Mouse (Mus musculus) urinary bladder, adult 18-20 months (tissue): Measurements from ENCODE around the gene Olfr424.
A peak's percentile ranks its signal among the peaks of the same experiment; 100 is the strongest.

Source experiments
- DNase-seq, 2 experiments: peaks; one replicate each; pipeline ENCODE4 v3.0.0; 2022; ENCODE audit warnings: low spot score in 2 of 2, mixed read lengths in 2 of 2

Olfr424 gene

DNA sequence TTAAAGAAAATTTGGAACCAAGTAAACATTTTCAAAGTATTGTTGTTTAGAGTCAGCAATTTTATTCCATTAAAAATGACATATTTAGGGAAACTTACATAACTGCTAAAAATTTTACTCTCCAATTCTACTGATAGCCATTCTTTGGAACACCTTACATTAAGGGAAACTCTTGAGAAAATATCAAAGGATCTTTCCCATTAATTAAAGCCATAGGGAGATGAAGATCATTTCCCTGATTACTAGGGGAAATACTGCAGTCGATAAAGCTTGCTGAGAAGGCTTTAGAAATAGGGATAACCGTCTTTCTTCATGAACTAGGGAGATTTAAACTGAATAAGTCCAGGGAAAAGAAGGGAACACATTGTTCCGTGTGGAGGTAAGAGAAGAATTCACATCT is at the start of gene Olfr424:
Olfr424 (plus strand) TSS at position 301 of the 400 bp plus-strand sequence.
- DNase-seq, result no peak

DNA sequence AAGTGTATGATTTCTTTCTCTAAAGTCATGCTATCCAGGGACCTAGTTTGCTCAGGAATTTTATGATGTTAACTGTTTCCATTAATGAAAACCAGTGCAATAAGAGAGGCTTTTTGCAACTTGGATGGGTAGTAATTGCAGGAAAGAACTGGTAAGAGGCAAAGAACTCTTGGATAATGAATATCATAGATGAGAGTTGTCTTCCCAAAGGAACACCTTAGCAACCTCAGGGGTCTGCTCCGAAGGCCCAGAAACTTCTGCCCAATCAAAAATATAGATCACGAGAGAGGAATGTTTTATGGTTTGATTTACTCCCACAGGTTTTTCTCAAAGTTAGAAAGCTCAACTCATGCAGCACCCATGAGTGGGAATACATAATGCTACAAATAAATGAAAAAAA is 47.3 kb upstream of the Olfr424 start, which contains the start of gene Olfr429:
Olfr429 (plus strand) TSS at position 301 of the 400 bp plus-strand sequence.
- DNase-seq, result no peak

DNA sequence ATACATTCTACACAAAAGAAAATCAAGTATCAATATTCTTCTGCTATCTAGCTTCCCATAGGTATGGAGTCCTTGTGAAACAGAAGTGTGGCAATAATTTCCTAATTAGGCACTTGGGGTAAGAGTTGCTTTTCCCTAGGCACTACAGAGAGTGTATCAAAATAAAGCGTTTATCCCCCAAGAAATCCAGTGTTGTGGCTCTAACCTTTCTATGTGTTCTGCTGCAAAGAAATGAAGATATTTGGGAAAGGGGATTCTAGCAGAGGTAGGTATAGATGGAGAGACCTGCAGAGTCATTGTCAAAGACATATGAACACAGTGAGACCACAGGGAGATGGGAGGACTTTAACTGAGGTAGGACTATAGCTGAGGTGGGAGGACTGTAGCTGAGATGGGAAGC is 34.7 kb upstream of the Olfr424 start, which contains the start of gene Olfr427:
Olfr427 (plus strand) TSS at position 301 of the 400 bp plus-strand sequence.
- no peak for DNase-seq

DNA sequence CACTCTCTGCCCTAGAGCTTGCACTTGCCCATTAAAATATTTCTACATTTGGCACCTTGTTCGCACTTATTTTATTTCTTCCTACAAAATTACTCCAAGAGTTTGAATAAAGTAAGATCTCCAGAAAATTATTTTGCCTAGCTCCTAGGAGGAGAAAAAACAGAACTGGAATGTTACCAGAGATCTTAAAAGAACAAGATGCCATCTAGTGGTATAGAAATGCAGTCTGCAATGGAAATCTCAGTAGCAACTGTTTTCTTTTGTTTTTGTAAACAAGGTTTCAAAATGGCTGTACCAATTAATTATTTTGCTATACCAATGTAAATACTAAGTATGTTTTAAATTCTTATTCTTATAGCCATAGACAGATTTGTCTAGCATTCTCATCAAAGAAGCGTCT is 27.6 kb upstream of the Olfr424 start:
- no peak for DNase-seq

DNA sequence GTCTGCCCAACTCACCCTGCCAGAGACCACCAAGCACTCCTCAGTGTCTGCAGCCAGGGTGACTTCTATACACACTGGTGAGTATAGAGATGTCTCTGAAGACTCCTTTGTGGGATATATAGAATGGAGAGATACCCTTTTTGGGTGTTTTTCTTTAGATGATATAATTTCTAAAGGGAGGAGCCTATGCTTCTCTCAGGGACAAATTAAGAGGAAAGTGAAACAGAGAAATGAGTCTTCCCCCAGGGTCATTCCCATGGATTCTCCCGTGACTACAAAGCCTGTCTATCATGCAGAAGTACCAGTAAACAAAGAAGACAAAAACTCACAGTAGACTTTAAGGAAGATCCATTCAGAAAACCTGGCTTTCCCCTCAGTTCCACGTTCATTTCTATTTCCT is 10.3 kb upstream of the Olfr424 start, which contains the start of gene Olfr231:
Olfr231 (minus strand) TSS at position 101 of the 400 bp plus-strand sequence.
- DNase-seq, result no peak

DNA sequence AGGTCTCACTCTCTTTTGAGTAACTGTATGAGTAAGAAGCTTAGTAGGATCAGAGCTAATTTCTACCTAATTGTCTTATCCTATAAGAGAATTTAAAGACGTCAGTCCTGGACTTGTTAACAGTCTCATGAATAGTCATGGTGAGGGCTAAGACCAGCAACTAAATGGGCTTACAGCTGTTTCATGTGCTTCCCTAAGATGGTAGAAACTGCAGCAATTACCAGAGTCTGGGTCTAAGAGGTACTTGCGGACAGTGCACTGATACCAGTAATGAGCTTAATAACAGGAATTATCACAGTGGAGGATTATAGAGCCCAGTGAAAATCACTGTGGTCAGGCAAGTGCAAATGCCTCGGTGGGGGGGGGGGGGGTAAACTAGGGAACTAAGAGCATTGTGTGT is 682 bp downstream of the Olfr424 start:
- DNase-seq, result no peak

DNA sequence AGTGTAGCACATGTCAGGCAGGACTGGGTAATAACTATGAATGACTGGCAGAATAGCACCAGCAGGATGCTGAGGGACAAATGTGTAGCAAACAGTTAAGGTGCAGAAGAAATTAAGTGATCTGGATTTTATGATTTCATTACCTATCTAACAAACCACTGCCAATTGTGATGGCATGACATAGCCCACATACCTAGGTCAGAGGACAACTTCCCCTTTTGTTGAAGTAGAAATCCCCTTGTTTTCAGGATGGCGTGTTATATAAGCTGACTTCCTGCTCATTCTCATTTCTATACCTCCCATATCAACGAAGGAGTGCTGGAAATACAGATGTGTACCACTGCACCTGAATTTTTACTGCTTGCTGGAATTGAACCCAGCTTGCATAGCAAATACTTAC is 10.1 kb downstream of the Olfr424 start:
- no peak for DNase-seq

DNA sequence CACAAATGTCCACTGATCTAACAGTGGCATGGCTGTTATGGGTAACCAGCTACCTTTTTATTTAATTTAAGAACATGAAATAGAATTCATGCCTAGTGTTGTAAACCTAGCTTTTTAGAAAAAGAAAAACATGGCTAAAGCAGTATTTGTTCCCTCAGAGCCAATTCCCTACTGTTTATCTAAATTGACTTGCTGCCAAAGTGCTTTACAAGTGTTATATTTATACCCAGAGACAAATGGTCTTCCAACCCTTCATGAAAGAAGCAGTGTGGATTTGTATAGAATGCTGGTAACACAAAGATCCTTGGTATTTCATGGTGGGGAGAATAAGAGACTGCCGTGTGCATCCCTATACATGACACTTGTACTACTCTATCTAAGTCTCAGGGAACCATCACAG is 15.4 kb downstream of the Olfr424 start:
- DNase-seq, result no peak

DNA sequence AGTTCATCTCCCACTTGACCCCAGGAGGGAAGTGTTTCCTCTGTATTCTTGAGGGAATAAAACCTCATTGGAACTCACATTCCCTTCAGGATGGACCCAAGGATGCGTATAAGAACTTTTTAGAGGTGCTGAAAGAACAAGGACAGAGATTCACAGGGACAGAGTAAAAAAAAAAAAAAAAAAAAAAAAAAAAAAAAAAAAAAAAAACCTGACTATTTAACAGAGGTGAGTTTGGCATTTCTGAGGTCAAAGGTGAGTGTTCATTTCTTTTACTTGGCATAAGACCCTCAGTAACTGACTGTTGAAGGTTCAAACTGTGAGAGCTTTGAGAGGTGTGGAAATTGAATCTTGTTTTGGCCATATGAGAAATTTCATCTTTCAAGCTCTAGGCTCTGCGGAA is 18.0 kb downstream of the Olfr424 start:
- DNase-seq, result no peak

DNA sequence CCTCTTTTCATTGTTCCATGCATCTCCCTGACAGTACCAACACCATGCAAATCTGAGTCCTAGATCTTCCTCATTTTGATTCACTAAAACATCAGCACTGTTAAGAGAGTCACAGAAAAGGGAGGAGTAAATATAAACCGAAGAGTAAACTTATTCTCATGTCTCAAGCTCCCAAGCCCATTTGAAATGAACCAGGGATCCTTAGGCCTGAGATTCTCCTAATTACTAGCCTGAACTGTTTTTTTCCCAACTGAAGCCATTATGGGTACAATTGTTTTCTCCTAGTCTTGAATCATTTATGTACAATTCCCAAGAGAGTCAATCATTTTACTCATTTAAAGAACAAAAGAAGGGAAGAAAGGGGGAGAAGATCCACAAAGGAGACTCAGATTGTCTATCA is 24.0 kb downstream of the Olfr424 start, which contains the start of gene Olfr420:
Olfr420 (plus strand) TSS at position 301 of the 400 bp plus-strand sequence.
- DNase-seq, result no peak

DNA sequence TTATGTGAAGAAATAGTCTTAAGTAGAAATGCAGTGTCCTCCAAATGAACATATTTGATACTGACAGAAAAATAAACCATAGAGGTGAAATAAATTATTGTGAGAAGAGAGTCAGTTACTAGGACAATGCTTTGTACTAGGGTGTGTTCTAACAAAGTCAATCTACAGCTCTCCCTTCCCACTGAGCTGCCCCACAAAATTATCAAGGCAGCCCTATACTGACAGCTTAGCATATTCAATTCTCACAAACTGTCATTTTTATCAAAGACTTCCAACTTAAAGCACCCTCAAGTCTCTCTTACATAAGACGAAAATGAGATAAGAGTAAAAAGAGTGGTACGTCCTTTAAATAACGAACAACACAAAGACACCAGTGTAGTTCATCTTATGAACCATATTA is 26.3 kb downstream of the Olfr424 start:
- no peak for DNase-seq

DNA sequence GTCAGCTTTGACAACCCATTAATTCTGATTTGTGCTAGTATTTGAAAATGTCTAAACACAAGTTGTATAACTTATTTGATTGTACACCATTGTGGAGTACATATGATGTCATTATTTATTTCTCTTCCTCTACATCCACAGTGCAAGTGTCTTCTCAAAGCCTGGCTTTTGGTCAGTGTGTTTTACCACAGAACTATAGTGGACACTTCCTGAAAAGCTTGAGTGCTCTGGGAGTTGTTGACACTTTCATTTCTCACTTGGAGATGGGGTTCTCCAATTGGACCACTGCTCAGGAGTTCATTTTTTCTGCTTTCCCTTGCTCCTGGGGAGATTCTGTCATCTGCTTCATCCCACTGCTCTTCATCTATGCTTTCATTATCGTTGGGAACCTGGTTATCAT is 27.2 kb downstream of the Olfr424 start:
- no peak for DNase-seq

DNA sequence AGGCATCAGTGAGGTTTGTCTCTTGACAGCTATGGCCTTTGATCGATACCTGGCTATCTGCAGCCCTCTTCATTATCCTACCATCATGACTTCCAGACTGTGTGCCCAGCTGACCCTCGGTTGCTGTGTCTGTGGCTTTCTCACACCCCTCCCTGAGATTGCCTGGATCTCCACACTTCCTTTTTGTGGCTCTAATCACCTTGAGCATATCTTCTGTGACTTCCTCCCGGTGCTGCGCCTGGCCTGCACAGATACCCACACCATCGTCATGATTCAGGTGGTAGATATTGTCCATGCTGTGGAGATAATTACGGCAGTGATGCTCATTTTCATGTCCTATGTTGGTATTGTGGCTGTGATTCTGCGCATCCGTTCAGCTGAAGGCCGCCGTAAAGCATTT is 27.8 kb downstream of the Olfr424 start:
- DNase-seq, result no peak

DNA sequence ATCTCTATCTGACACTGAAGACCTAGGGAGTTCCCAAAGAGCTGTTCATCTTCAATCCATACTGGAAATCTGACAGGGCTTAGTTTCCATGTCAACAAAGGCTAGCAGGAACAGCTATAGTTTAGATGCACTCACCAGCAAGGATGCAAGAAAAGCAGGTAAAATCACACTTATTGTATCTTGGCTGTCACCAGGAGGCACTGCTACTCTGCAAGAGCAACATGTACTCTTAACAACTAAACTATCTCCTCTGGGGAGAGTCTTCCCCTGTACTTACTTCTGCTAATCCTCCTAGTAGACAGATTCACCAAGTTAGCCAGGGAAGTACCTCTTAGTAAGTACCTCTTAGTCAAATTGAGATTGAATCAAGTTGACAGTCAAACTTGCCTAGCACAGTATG is 37.7 kb downstream of the Olfr424 start:
- DNase-seq, result no peak

DNA sequence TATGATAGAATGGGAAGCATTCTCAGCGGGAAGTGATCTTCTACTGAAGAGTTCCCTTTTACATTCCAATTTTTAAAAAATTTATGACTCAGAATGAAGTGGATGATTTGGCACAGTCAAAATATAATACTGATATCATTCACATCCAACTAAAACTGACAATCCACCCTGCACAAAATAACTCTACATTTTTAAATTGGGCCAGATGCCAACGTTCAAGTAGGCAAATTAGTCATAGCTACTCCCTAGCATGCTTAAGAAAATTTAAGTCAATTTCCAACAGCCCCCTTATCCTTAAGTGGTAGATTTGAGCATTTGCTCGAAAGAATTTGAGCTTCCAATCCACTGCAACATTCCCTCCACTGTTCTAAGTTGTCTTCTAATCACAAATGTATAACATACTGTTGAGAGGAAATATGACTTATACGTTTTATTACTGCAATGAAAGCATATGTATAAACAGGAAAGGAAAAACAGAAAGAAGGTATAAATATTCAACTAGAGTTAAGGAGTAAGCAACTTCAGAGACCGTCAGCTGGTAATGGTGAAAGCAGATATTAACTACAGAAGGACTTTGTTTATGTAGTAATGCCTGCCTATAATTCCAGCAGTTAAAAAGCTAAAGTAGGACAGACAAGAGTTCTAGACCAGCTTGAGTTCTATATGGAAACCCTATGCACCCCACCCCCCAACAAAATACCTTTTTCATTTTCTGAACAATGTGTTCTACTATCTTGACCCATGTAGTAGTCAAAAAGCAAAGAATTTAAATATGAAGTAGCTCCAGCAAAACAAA is 39.6 kb downstream of the Olfr424 start:
- no peak for DNase-seq

DNA sequence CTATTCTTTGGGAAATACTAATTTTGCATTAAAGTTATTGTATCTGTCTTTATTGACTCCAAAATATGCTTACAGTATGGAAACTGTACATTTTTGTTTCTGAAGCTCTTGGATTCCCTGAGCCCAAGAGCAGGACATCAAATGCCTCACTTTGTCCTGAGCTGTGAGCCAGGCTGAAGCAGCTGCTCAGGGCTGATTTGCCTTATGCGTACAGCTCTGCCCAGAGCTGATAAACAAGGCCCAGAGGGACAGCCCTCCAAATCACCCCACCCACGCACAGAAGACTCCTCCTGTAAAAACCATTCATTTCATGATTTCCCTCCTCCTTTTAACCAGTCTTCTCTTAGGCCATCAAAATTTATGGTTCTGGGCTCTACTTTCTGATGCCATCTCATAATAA is 40.2 kb downstream of the Olfr424 start:
- DNase-seq, result peak in 1 of 2 experiments; percentile 1

DNA sequence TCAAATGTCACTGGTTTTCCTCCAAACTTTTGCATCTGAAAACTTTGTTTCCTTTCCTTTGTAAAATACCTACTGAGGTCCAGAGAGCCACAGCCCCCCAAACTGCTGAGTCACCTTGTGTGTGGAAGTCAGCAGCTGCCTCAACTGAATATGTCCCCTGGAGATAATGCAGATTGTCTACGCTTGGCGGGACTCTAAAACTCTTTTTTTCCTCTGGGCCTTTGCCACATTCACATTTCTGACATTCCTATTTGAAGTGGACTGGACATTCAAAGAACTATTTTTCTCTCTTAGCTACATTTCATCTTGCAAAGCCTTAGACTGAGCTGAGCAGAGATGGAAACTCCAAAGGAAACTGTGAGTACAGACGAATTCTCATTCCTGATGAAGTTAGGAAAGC is 41.3 kb downstream of the Olfr424 start, which contains the start of gene Spta1:
Spta1 (plus strand) TSS at position 172 of the 400 bp plus-strand sequence.
- no peak for DNase-seq
